Mouse (Mus musculus): ENCODE measurements around the gene Maml3. TPM values are rescaled to one million over a fixed set of nuclear protein-coding genes. Genes with fewer than 3 reads are reported as not detected.

Gene Maml3
- total and polyA plus RNA-seq, 3 experiments: 0.81 to 1.8 (median 0.98) TPM

DNA sequence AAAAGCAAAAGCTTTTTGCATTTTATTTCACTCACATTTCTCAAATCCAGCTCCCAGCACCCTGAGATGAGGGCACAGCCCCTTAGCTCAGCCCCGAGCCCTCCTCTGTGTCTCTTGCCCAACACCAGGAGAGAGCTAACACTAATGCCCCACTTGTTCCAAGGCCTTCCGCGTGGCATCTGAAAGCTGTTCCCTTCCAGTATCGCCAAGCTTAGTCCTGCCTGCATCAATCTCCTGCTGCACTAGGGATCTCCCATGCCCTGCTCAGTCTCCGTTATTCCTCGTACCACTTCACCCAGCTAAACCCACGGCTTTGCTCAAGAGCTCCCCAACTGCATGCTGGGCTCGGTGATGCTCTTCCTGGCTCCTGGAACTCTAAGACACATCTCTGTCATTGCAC lies 57.3 kb downstream of the Maml3 start:
- H3K27me3 ChIP-seq (replicated peaks): no peaks in the 10 kb centered on the region
- no peaks in the 10 kb centered on the region for H3K36me3 ChIP-seq (replicated peaks in 1 of 2; ENCODE audit: control insufficient read depth in 1 of 2, insufficient read depth in 1 of 2, low read length in 1 of 2)
- no peak overlapping the region for H3K27ac ChIP-seq (ENCODE audit: insufficient read depth, low read depth)
- H3K4me1 ChIP-seq (ENCODE audit: control insufficient read depth in 1 of 2, insufficient read depth in 2 of 2): peaks cover 0 to 9% of the 10 kb centered on the region in 2 experiments; a peak in 2 of 4 replicates
- no peak for TF ChIP-seq NRF1 (IDR thresholded peaks at IDR 0.05; ENCODE audit: low read depth, low read length)
- TF ChIP-seq IRF4 (IDR thresholded peaks at IDR 0.05; ENCODE audit: low read depth, low read length): no peak
- no peak for TF ChIP-seq POLR2A (IDR thresholded peaks at IDR 0.05; ENCODE audit: low read depth, low read length)
- no peak for TF ChIP-seq SIN3A (IDR thresholded peaks at IDR 0.05; ENCODE audit: low read length)
- no peak for TF ChIP-seq CTCF (conservative IDR thresholded peaks at IDR 0.05 in 1 of 2, IDR thresholded peaks at IDR 0.05 in 1 of 2; ENCODE audit: low read depth in 2 of 2, low read length in 2 of 2)
- TF ChIP-seq E2F4 (IDR thresholded peaks at IDR 0.05; ENCODE audit: insufficient replicate concordance, low read depth, low read length): no peak
- no peak for TF ChIP-seq UBTF (IDR thresholded peaks at IDR 0.05; ENCODE audit: low read depth, low read length)
- no peak for TF ChIP-seq ELF1 (IDR thresholded peaks at IDR 0.05; ENCODE audit: low read depth, low read length)
- no peak for TF ChIP-seq PAX5 (IDR thresholded peaks at IDR 0.05; ENCODE audit: low read length)
- no peak for TF ChIP-seq JUND (conservative IDR thresholded peaks at IDR 0.05; ENCODE audit: low read depth, low read length)
- TF ChIP-seq MXI1 (IDR thresholded peaks at IDR 0.05; ENCODE audit: low read depth, low read length): no peak
- no peak for DNase-seq (ENCODE audit: extremely low read depth)
- dilution Hi-C loops (cut with MboI; ENCODE audit: extremely low pct_ligation_motif_present, extremely low pct_unique_long_range_greater_than_20kb, low sequenced_read_pairs): no loop called here
- in situ Hi-C loops (cut with MboI; ENCODE audit: low pct_ligation_motif_present, low pct_unique_long_range_greater_than_20kb, low sequenced_read_pairs): loop anchor here (5.0 kb wide), 1 partner anchor 55 kb away; no protein-coding TSS in a partner anchor
- no peaks in the 10 kb centered on the region for H3K79me2 ChIP-seq (replicated peaks; ENCODE audit: control insufficient read depth, extremely low read depth, insufficient read depth, poor library complexity, severe bottlenecking)
- no peak overlapping the region for H3K4me3 ChIP-seq (replicated peaks in 1 of 3; ENCODE audit: low read depth in 2 of 3, low read length in 2 of 3, poor library complexity in 1 of 3)
- no peak overlapping the region for H3K4me2 ChIP-seq (ENCODE audit: insufficient read depth, low read depth, poor library complexity, severe bottlenecking)
- H3K9me3 ChIP-seq (replicated peaks; ENCODE audit: low read length): peaks cover 6% of the 10 kb centered on the region
- H3K9ac ChIP-seq (ENCODE audit: insufficient read depth, low read depth): no peak overlapping the region

DNA sequence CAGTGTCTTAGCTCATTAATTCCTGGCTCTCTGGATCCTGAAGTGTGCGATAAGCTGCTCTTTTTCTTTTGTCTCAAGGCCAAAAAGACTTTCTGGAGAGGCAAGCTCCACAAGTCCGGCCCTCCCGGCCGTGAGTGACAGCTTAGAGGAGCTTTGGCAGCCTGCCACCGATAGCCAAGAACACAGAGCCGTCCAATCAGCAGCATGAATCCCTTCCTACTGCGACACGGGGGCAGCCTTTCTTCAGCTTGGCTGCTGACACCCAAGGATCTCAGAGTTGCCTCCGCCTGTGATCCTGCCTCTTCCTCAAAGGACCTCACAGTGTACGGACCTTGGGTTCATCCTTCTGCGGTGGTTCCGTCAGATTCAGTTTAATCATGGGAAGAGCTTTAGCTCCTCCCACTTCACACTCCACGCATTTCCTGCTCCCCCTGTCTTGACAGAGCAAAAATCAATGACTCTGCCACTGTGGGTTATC lies 57.9 kb downstream of the Maml3 start:
- H3K4me3 ChIP-seq (replicated peaks in 1 of 3; ENCODE audit: low read depth in 2 of 3, low read length in 2 of 3, poor library complexity in 1 of 3): no peak overlapping the region
- no peak overlapping the region for H3K4me2 ChIP-seq (ENCODE audit: insufficient read depth, low read depth, poor library complexity, severe bottlenecking)
- no peak overlapping the region for H3K27ac ChIP-seq (ENCODE audit: insufficient read depth, low read depth)
- H3K36me3 ChIP-seq (replicated peaks in 1 of 2; ENCODE audit: control insufficient read depth in 1 of 2, insufficient read depth in 1 of 2, low read length in 1 of 2): no peaks in the 10 kb centered on the region
- H3K9me3 ChIP-seq (replicated peaks; ENCODE audit: low read length): peaks cover 6% of the 10 kb centered on the region
- peaks cover 0 to 15% of the 10 kb centered on the region in 2 experiments; a peak in 2 of 4 replicates for H3K4me1 ChIP-seq (ENCODE audit: control insufficient read depth in 1 of 2, insufficient read depth in 2 of 2)
- H3K27me3 ChIP-seq (replicated peaks): no peaks in the 10 kb centered on the region
- in situ Hi-C loops (cut with MboI; ENCODE audit: low pct_ligation_motif_present, low pct_unique_long_range_greater_than_20kb, low sequenced_read_pairs) (loop anchor here (5.0 kb wide), 1 partner anchor 55 kb away; no protein-coding TSS in a partner anchor), dilution Hi-C loops (cut with MboI; ENCODE audit: extremely low pct_ligation_motif_present, extremely low pct_unique_long_range_greater_than_20kb, low sequenced_read_pairs) (no loop called here)
- no peaks in the 10 kb centered on the region for H3K79me2 ChIP-seq (replicated peaks; ENCODE audit: control insufficient read depth, extremely low read depth, insufficient read depth, poor library complexity, severe bottlenecking)
- no peak overlapping the region for H3K9ac ChIP-seq (ENCODE audit: insufficient read depth, low read depth)
- DNase-seq (ENCODE audit: extremely low read depth): no peak
- no peak for TF ChIP-seq ETS1 (conservative IDR thresholded peaks at IDR 0.05; ENCODE audit: low read depth, low read length)
- TF ChIP-seq POLR2A (IDR thresholded peaks at IDR 0.05; ENCODE audit: low read depth, low read length): no peak
- no peak for TF ChIP-seq ZNF384 (IDR thresholded peaks at IDR 0.05; ENCODE audit: low read depth, low read length)
- no peak for TF ChIP-seq HCFC1 (IDR thresholded peaks at IDR 0.05; ENCODE audit: low read depth, low read length)
- TF ChIP-seq ELF1 (IDR thresholded peaks at IDR 0.05; ENCODE audit: low read depth, low read length): no peak
- TF ChIP-seq MEF2A (IDR thresholded peaks at IDR 0.05; ENCODE audit: borderline replicate concordance, low read depth, low read length): no peak
- no peak for TF ChIP-seq MXI1 (IDR thresholded peaks at IDR 0.05; ENCODE audit: low read depth, low read length)
- no peak for TF ChIP-seq MYC (IDR thresholded peaks at IDR 0.05; ENCODE audit: low read depth, low read length)
- no peak for TF ChIP-seq UBTF (IDR thresholded peaks at IDR 0.05; ENCODE audit: low read depth, low read length)
- TF ChIP-seq TCF12 (IDR thresholded peaks at IDR 0.05; ENCODE audit: low read depth, low read length): no peak
- no peak for TF ChIP-seq POLR2AphosphoS2 (IDR thresholded peaks at IDR 0.05; ENCODE audit: low read depth, low read length)
- TF ChIP-seq CHD1 (IDR thresholded peaks at IDR 0.05; ENCODE audit: low read depth, low read length): no peak
- no peak for TF ChIP-seq TBP (conservative IDR thresholded peaks at IDR 0.05; ENCODE audit: low read depth, low read length)
- no peak for TF ChIP-seq SMC3 (IDR thresholded peaks at IDR 0.05; ENCODE audit: low read depth, low read length)
- TF ChIP-seq EP300 (IDR thresholded peaks at IDR 0.05; ENCODE audit: low read length): no peak
- TF ChIP-seq ZMIZ1 (IDR thresholded peaks at IDR 0.05; ENCODE audit: low read depth, low read length): no peak
- TF ChIP-seq USF1 (IDR thresholded peaks at IDR 0.05; ENCODE audit: low read depth, low read length): no peak
- no peak for TF ChIP-seq JUND (conservative IDR thresholded peaks at IDR 0.05; ENCODE audit: low read depth, low read length)
- no peak for TF ChIP-seq MAZ (IDR thresholded peaks at IDR 0.05; ENCODE audit: low read depth, low read length)

Data from CH12.LX (cell line).